Mouse (Mus musculus): ENCODE data around the gene Lama1.

DNA sequence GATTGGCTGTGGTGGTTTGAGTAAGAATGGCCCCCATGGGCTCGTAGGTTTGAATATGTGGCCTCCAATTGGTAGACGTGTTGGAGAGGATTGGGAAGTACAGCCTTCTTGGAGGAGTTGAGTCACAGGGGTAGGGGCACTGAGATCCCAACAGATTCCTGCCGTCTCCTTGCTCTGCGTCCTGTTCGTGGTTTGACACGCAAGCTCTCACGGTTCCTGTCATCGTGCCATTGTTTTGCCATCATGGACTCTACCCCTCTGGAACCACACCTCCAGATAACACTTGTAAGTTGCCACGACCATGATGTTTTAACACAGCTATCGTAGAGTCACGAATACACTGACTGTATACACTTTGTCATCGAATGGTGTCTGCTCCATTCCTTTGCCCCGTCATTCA, 141.9 kb downstream of the Lama1 start:
- TF ChIP-seq CTCF (conservative IDR thresholded peaks at IDR 0.05; ENCODE audit: low read length) = no peak
- TF ChIP-seq NANOG (IDR thresholded peaks at IDR 0.05; ENCODE audit: borderline replicate concordance, low read length) = no peak
- no peak for TF ChIP-seq POU5F1 (IDR thresholded peaks at IDR 0.05; ENCODE audit: borderline replicate concordance, low read length)
